10 mouse cellular contexts compared by ENCODE assay signal in genomic region chr14:47518619-47519018, GRCm38 (mm10). TPM values are rescaled to one million over a fixed set of nuclear protein-coding genes. Genes with fewer than 3 reads are reported as not detected.
DNase-seq lines count a peak whose midpoint lies in the region; ATAC-seq lines count a peak whose summit lies in the region.
"Had no signal": no experiment of that assay in that cellular context is flagged by ENCODE, and none has a peak within 500 bp of the region (broad histone marks: within the 10 kb centered on the region; RNA-seq: fewer than 3 reads in every experiment).

No protein-coding gene starts in this region.

- peaks cover 93% of the 10 kb centered on the region for H3K4me1 ChIP-seq in liver, embryonic 13.5 days (replicated peaks)

- H3K27ac ChIP-seq in liver, embryonic 13.5 days: peak overlapping the region; percentile 98

- H3K4me2 ChIP-seq in liver, embryonic 13.5 days: no peak overlapping the region

- no peak for ATAC-seq in liver, embryonic 13.5 days (ENCODE audit: low read depth)
- peak; percentile 55; the same call in 1 of the 2 replicates for ATAC-seq in neutrophil, adult 5-6 weeks (ENCODE audit: extremely low read depth, insufficient number of reproducible peaks, low FRiP score, poor library complexity, severe bottlenecking)

- no peak overlapping the region for H3K4me3 ChIP-seq in liver, embryonic 13.5 days (replicated peaks)

- DNase-seq in urinary bladder, postnatal 14 days (ENCODE audit: low spot score): peak; percentile 62
- DNase-seq in urinary bladder, postnatal 4 days (ENCODE audit: low spot score in 2 of 2): no peak
- DNase-seq in adrenal gland, adult 8-10 months: peak; percentile 77
- DNase-seq in liver, embryonic 13.5 days: no peak
- DNase-seq in testis, postnatal 14 days (ENCODE audit: low spot score): no peak
- no peak for DNase-seq in layer of hippocampus, adult 9-10 months (ENCODE audit: low spot score)
- no peak for DNase-seq in layer of hippocampus, adult 8-10 months (ENCODE audit: low spot score in 2 of 2)
- DNase-seq: gastrocnemius, postnatal 36 days; retina, postnatal 1 day had no signal

- no peaks in the 10 kb centered on the region for H3K9me3 ChIP-seq in liver, embryonic 13.5 days (replicated peaks)

- peak overlapping the region; percentile 14; the same call in 1 of the 2 replicates for H3K9ac ChIP-seq in liver, embryonic 13.5 days

- 90% methylated on average over 6 of the region's 6 CpGs for WGBS in liver, embryonic 13.5 days (ENCODE audit: insufficient replicate concordance)

- H3K27me3 ChIP-seq in liver, embryonic 13.5 days: no peaks in the 10 kb centered on the region

- peaks cover 13% of the 10 kb centered on the region; the same call in 1 of the 2 replicates for H3K36me3 ChIP-seq in liver, embryonic 13.5 days

RNA-seq across cellular contexts. Expression of gene Atg14, which starts 51.8 kb away (rescaled TPM):
- total RNA-seq in adrenal gland, adult 8-10 months (2022): 10 to 100 TPM; 14.2 to 21.5 (median 20.2) TPM
- 5.9 and 6.9 TPM in 2 replicates for polyA plus RNA-seq in liver, embryonic 13.5 days (2015; fragmentation: Nextera tagmentation; extraction: Ambion mirVana)
- total RNA-seq in neutrophil, adult 5-6 weeks (2017): 5.5 and 5.6 TPM in 2 replicates
- total RNA-seq in layer of hippocampus, adult 8-10 months (2022): 10 to 100 TPM; 18.2 to 21.9 (median 20.7) TPM

Comparison
In these comparisons a context has a peak if more than half of its experiments do, and no peak if none do; other contexts are left out.
1. DNase-seq: peak in urinary bladder, postnatal 14 days (single experiment) and adrenal gland, adult 8-10 months (single experiment); none in urinary bladder, postnatal 4 days (0 of 2), liver, embryonic 13.5 days (single experiment), testis, postnatal 14 days (single experiment), layer of hippocampus, adult 9-10 months (single experiment) and layer of hippocampus, adult 8-10 months (0 of 2).